Mouse (Mus musculus) bone marrow macrophage, adult 2 months (primary cell): ENCODE results near the gene Nmnat2. TPM values are rescaled to one million over a fixed set of nuclear protein-coding genes. Genes with fewer than 3 reads are reported as not detected.
"Not testable (repeated sequence)": the region's sequence is repeated elsewhere in the genome, so short reads cannot be mapped to it uniquely, and the experiment has no call there.

Experiments
- H3K27ac ChIP-seq: 2 replicates; pipeline ENCODE4 v1.5.1; 2012; ENCODE audit warnings: low read depth, low read length; ENCODE audit not compliant: insufficient read depth
- H3K4me1 ChIP-seq: 2 replicates; pipeline ENCODE4 v1.6.1; 2012; ENCODE audit warnings: low read length; ENCODE audit not compliant: control insufficient read depth, insufficient read depth
- H3K4me3 ChIP-seq: 2 replicates; pipeline ENCODE4 v1.5.1; 2012; ENCODE audit warnings: mild to moderate bottlenecking, low read length, moderate library complexity; ENCODE audit not compliant: insufficient read depth
- CTCF ChIP-seq: IDR thresholded peaks from 2 replicates; pipeline ENCODE4 v1.5.1; 2012; ENCODE audit warnings: low read depth, mild to moderate bottlenecking, low read length, moderate library complexity
- POLR2A ChIP-seq: IDR thresholded peaks from 2 replicates; pipeline ENCODE4 v1.6.1; 2012; ENCODE audit warnings: mild to moderate bottlenecking, low read depth, low read length, borderline replicate concordance
- polyA plus RNA-seq: library from polyadenylated mRNA; stranded (reverse); fragments of >200 nt; gene quantifications from 2 replicates; pipeline ENCODE4 v1.2.4, GENCODE M21; 2012; ENCODE audit not compliant: missing spikeins, insufficient read depth, insufficient read length

The Nmnat2 gene
- polyA plus RNA-seq, 1 experiment = not detected

DNA sequence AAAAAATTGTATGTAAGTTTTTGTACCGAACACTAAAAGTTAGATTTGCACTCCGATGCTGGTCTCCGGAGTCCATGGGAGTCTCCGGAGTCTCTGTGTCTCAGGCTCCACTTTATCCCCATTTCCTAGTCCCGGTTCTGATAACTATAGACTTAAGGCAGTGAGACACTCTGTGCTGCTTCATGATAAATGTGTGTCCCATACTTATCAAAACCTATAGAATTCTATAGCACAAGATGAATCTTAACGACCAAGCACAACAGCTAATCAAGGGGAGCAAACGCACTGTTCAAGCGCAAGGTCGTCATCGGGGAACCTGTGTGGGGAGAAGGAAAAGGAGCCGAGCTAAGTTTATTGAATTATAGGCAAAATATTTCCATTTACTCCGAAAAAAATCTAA, 117.2 kb downstream of the Nmnat2 start:
- Histone ChIP-seq H3K4me1 (no peaks in the 10 kb centered on the region), H3K4me3 (no peak overlapping the region), H3K27ac (no peak overlapping the region)
- TF ChIP-seq POLR2A = no peak

DNA sequence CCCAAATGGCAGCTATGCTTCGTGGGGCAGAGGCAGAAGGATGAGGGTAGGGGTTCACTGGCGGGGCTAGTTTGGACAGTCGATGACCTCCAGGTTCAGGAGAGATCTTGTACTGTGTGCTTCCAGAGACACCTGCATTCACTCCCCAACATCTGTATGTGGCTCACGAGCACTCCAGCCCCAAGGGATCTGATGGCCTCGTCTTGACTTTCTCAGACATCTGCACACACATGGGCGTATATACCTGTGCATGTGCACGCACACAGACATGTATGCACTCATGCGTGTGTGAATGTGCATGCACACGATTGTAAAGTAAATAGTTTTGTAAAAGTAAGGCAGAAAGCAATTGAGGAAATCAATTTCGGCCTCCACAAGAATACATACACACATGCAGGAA, 117.9 kb downstream of the Nmnat2 start:
- Histone ChIP-seq H3K4me3 (no peak overlapping the region), H3K4me1 (no peaks in the 10 kb centered on the region), H3K27ac (no peak overlapping the region)
- TF ChIP-seq POLR2A = no peak
- no peak for TF ChIP-seq CTCF

DNA sequence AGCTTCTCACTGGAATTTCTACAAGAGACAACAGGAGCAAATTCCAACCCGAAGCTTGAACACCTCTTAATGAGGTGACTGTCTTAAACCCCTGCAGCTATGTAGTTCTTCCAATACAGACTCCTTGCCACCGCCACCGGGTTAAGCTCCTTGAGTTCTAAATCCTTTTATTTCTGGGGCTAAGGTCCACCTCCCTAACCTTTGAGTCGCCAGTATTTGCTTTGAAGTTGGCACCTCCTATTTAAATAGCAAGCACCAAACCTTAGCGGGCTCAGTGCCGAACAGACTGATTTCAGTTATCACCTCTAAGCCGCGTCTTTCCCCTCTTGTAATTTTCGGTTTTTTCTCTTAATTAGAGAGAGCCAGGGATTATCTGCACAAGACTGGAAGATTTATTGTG, 118.6 kb downstream of the Nmnat2 start:
- H3K4me1 ChIP-seq = no peaks in the 10 kb centered on the region
- TF ChIP-seq POLR2A (no peak), CTCF (no peak)
- no peak overlapping the region for H3K4me3 ChIP-seq
- no peak overlapping the region for H3K27ac ChIP-seq

GRCm38 (mm10) chr1:153075087-153075736, 120.4 kb downstream of the Nmnat2 start:
- no peak overlapping the region for H3K27ac ChIP-seq
- no peak overlapping the region for H3K4me3 ChIP-seq
- TF ChIP-seq POLR2A (no peak), CTCF (no peak)
- no peaks in the 10 kb centered on the region for H3K4me1 ChIP-seq

- Histone ChIP-seq H3K27ac (no peak overlapping the region), H3K4me3 (no peak overlapping the region), H3K4me1 (no peaks in the 10 kb centered on the region)
- no peak for TF ChIP-seq CTCF
- TF ChIP-seq POLR2A = no peak
Measured at GRCm38 (mm10) chr1:153075955-153076354, 121.2 kb downstream of the Nmnat2 start.

DNA sequence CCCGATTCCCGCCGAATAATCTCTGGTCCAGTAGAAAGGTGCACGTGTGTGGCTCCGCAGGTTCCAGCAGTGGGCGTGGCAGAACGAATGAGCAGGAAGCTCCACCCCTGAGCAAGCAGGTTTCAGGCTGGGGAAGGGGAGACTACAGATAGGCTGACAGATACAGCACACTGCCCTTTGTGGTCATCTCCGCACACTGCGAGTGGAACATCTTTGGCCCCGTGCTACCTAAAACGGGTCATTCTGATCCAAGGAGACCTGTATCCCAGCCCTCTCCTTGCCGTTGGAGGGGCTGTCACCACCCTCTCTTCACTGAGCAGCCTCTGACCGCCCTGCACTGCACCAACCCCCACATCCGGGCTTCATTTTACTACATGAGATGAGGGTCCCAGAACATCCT, 128.4 kb downstream of the Nmnat2 start:
- not testable (repeated sequence) for H3K4me3 ChIP-seq, H3K27ac ChIP-seq, H3K4me1 ChIP-seq

- H3K27ac ChIP-seq = no peak overlapping the region
- no peaks in the 10 kb centered on the region for H3K4me1 ChIP-seq
- no peak overlapping the region for H3K4me3 ChIP-seq
- TF ChIP-seq POLR2A = no peak
- TF ChIP-seq CTCF = no peak
Measured at GRCm38 (mm10) chr1:153084191-153084590, 129.4 kb downstream of the Nmnat2 start.

DNA sequence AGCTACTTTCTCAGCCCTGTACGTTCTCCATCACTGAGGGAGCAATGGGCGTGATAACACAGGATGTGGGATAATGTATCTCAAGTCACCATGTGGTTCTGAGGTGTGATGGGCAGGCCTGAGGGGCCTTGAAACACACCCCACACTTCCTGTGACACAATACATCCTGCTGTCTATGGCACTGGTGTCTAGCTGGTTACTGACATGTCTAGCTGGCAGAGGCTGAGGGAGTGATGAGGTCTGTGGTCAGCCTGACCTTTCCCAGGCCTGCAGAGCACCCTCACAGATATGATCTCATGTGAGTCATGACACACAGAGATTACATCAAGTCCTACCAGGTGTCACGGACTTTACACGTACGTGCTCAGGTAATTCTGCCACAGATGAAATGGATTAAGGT, 130.4 kb downstream of the Nmnat2 start:
- Histone ChIP-seq H3K4me3 (no peak overlapping the region), H3K4me1 (peaks cover 6% of the 10 kb centered on the region), H3K27ac (no peak overlapping the region)
- no peak for TF ChIP-seq POLR2A

- H3K4me1 ChIP-seq = peaks cover 6% of the 10 kb centered on the region
- H3K4me3 ChIP-seq = no peak overlapping the region
- H3K27ac ChIP-seq = no peak overlapping the region
- no peak for TF ChIP-seq POLR2A
- no peak for TF ChIP-seq CTCF
Measured at GRCm38 (mm10) chr1:153087771-153088170, 133.0 kb downstream of the Nmnat2 start.

DNA sequence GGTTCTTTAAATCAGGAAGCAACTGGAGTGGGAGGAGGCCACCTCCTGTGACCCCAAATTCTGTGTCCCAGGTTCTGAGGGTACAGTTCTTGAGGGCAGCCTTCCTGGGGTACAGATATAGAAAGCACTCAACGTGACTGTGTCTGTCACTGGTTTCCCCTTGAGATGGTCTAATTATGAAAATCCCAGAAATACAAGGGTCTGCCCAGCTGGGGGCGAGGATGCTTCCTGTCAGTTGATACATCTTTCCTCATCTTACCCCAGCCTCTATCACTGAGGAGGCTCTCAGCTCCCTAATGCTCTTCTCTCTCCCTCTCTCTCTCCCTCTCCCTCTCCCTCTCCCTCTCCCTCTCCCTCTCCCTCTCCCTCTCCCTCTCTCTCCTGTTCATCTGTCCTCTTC, 135.3 kb downstream of the Nmnat2 start:
- peaks cover 6% of the 10 kb centered on the region for H3K4me1 ChIP-seq
- TF ChIP-seq CTCF (no peak), POLR2A (no peak)
- H3K4me3 ChIP-seq = no peak overlapping the region
- H3K27ac ChIP-seq = no peak overlapping the region

DNA sequence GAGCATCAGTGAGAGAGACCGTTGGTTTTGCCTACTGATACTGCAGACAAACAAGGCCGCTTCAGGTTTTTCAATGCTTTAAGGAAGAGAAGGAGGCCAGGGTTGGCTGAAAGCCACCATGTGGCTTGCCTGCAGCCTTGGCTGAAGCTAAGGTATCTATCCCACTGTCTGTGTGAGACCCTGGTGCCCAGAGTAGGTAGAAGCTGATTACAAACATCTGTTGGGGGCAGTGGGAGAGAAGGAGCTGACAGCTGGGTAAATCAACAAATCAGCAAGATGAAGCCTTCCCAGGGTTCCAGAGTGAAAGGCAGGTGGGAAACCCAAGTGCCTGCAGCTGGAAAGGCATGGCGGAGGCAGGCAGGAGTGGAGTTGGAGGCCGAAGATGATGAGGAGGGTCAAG, 136.0 kb downstream of the Nmnat2 start:
- TF ChIP-seq CTCF (no peak), POLR2A (no peak)
- Histone ChIP-seq H3K4me1 (peaks cover 6% of the 10 kb centered on the region), H3K4me3 (no peak overlapping the region), H3K27ac (no peak overlapping the region)
